Mouse (Mus musculus) limb, embryonic 13.5 days (tissue): ENCODE measurements around the gene Dqx1. TPM values are rescaled to one million over a fixed set of nuclear protein-coding genes. Genes with fewer than 3 reads are reported as not detected.

Experiments used
- ATAC-seq: fragments of 200-750 bp; cut with Nextera tagmentation; 2 replicates; pipeline ENCODE4 v1.8.0; 2017; ENCODE audit warnings: low read depth, moderate number of reproducible peaks, moderate TSS enrichment; ENCODE audit not compliant: low FRiP score
- H3K27ac ChIP-seq: fragments of 300-500 bp; sonication (generic); 2 replicates; pipeline ENCODE4 v1.5.1; 2015; ENCODE audit warnings: inconsistent platforms, mild to moderate bottlenecking, moderate library complexity
- H3K27me3 ChIP-seq: fragments of 300-500 bp; sonication (generic); 2 replicates; pipeline ENCODE4 v1.6.1; 2015; ENCODE audit warnings: mild to moderate bottlenecking, inconsistent platforms
- H3K36me3 ChIP-seq: fragments of 300-500 bp; sonication (generic); 2 replicates; pipeline ENCODE4 v1.6.1; 2015; ENCODE audit warnings: inconsistent platforms, mild to moderate bottlenecking, moderate library complexity
- H3K4me1 ChIP-seq: fragments of 300-500 bp; sonication (generic); 2 replicates; pipeline ENCODE4 v1.6.1; 2015; ENCODE audit warnings: inconsistent platforms
- H3K4me2 ChIP-seq: fragments of 300-500 bp; sonication (generic); replicated peaks from 2 replicates; pipeline ENCODE4 v1.6.1; 2015; ENCODE audit warnings: inconsistent platforms, mild to moderate bottlenecking, moderate library complexity
- H3K4me3 ChIP-seq: fragments of 300-500 bp; sonication (generic); 2 replicates; pipeline ENCODE4 v1.5.1; 2015; ENCODE audit warnings: moderate library complexity, mild to moderate bottlenecking, inconsistent platforms
- H3K9ac ChIP-seq: fragments of 300-500 bp; sonication (generic); 2 replicates; pipeline ENCODE4 v1.6.1; 2015; ENCODE audit warnings: mild to moderate bottlenecking, inconsistent platforms
- H3K9me3 ChIP-seq: fragments of 300-500 bp; sonication (generic); 2 replicates; pipeline ENCODE4 v1.6.1; 2016; ENCODE audit warnings: inconsistent platforms
- WGBS: fragments of 180-500 bp; shearing (Covaris S2); methylation state at CpG from one replicate; pipeline ENCODE4 v1.1.7; 2015; 5-methylcytosine and 5-hydroxymethylcytosine counted together
- polyA plus RNA-seq: library from polyadenylated mRNA; unstranded; fragments of >200 nt; fragmentation: Nextera tagmentation; extraction: Ambion mirVana; gene quantifications from 2 replicates; pipeline ENCODE4 v1.2.1, GENCODE M21; 2015

The Dqx1 gene
- polyA plus RNA-seq, 1 experiment from 2014 or later, result 0.87 TPM

- H3K9me3 ChIP-seq, result no peaks in the 10 kb centered on the region
- peak overlapping the region; percentile 64; the same call in 1 of the 2 replicates for H3K27ac ChIP-seq
- peak overlapping the region; percentile 76 for H3K9ac ChIP-seq
- peak; percentile 90 for ATAC-seq
- H3K36me3 ChIP-seq, result peaks cover 26% of the 10 kb centered on the region
- H3K4me1 ChIP-seq, result peaks cover 14% of the 10 kb centered on the region
- H3K4me3 ChIP-seq, result peak overlapping the region; percentile 77
- peaks cover 50% of the 10 kb centered on the region for H3K27me3 ChIP-seq
- WGBS, result under 1% methylated on average over 46 of the region's 46 CpGs
- H3K4me2 ChIP-seq, result peak overlapping the region; percentile 96
Measured at GRCm38 (mm10) chr6:83078324-83078858, 20.7 kb downstream of the Dqx1 start.

- ATAC-seq, result no peak
- peaks cover 27% of the 10 kb centered on the region for H3K4me1 ChIP-seq
- WGBS, result 97% methylated on average over 5 of the region's 5 CpGs
- H3K27me3 ChIP-seq, result peaks cover 50% of the 10 kb centered on the region
- H3K27ac ChIP-seq, result no peak overlapping the region
- H3K4me2 ChIP-seq, result no peak overlapping the region
- H3K9ac ChIP-seq, result no peak overlapping the region
- H3K4me3 ChIP-seq, result no peak overlapping the region
- peaks cover 26% of the 10 kb centered on the region for H3K36me3 ChIP-seq
- H3K9me3 ChIP-seq, result no peaks in the 10 kb centered on the region
Measured at GRCm38 (mm10) chr6:83080210-83080609, 22.6 kb downstream of the Dqx1 start.

- no peak overlapping the region for H3K4me2 ChIP-seq
- H3K9me3 ChIP-seq, result no peaks in the 10 kb centered on the region
- H3K27me3 ChIP-seq, result peaks cover 67% of the 10 kb centered on the region
- 24% methylated on average over 5 of the region's 5 CpGs for WGBS
- H3K4me1 ChIP-seq, result peaks cover 52% of the 10 kb centered on the region
- H3K4me3 ChIP-seq, result no peak overlapping the region
- no peak for ATAC-seq
- no peak overlapping the region for H3K9ac ChIP-seq
- H3K27ac ChIP-seq, result no peak overlapping the region
- peaks cover 26% of the 10 kb centered on the region for H3K36me3 ChIP-seq
Measured at GRCm38 (mm10) chr6:83083497-83083896, 25.9 kb downstream of the Dqx1 start.

- Histone ChIP-seq H3K9me3 (no peaks in the 10 kb centered on the region), H3K36me3 (peaks cover 26% of the 10 kb centered on the region), H3K4me2 (no peak overlapping the region), H3K27ac (no peak overlapping the region), H3K9ac (no peak overlapping the region), H3K4me3 (no peak overlapping the region), H3K27me3 (peaks cover 76% of the 10 kb centered on the region), H3K4me1 (peaks cover 44% of the 10 kb centered on the region)
- WGBS, result 3% methylated on average over 6 of the region's 6 CpGs
- no peak for ATAC-seq
Measured at GRCm38 (mm10) chr6:83084477-83084876, 26.8 kb downstream of the Dqx1 start.

- peaks cover 43% of the 10 kb centered on the region for H3K4me1 ChIP-seq
- H3K27ac ChIP-seq, result no peak within 1 kb of the TSS
- no peaks in the 10 kb centered on the region for H3K9me3 ChIP-seq
- H3K36me3 ChIP-seq, result peaks cover 13% of the 10 kb centered on the region
- H3K27me3 ChIP-seq, result peaks cover 95% of the 10 kb centered on the region
- peak within 1 kb of the TSS; percentile 54 for H3K9ac ChIP-seq
- no peak for ATAC-seq
- 2% methylated on average over 40 of the region's 42 CpGs for WGBS
- H3K4me2 ChIP-seq, result peak within 1 kb of the TSS; percentile 64
- H3K4me3 ChIP-seq, result peak within 1 kb of the TSS; percentile 37
Measured at GRCm38 (mm10) chr6:83086121-83087035, 28.7 kb downstream of the Dqx1 start, which contains the start of gene Lbx2. TSS of gene Lbx2 (plus strand) at chr6:83086367.

GRCm38 (mm10) chr6:83087205-83087925 is 29.7 kb downstream of the Dqx1 start:
- Histone ChIP-seq H3K27me3 (peaks cover 93% of the 10 kb centered on the region), H3K4me3 (peak overlapping the region; percentile 23), H3K9me3 (no peaks in the 10 kb centered on the region), H3K4me1 (peaks cover 43% of the 10 kb centered on the region), H3K4me2 (peak overlapping the region; percentile 52), H3K36me3 (peaks cover 4% of the 10 kb centered on the region), H3K9ac (peak overlapping the region; percentile 13), H3K27ac (no peak overlapping the region)
- no peak for ATAC-seq
- WGBS, result 2% methylated on average over 47 of the region's 47 CpGs

- WGBS, result 9% methylated on average over 9 of the region's 9 CpGs
- Histone ChIP-seq H3K4me1 (peaks cover 43% of the 10 kb centered on the region), H3K36me3 (no peaks in the 10 kb centered on the region), H3K9ac (peak overlapping the region; percentile 13), H3K4me3 (peak overlapping the region; percentile 23; the same call in 1 of the 2 replicates), H3K27me3 (peaks cover 92% of the 10 kb centered on the region), H3K27ac (no peak overlapping the region), H3K9me3 (no peaks in the 10 kb centered on the region), H3K4me2 (peak overlapping the region; percentile 52)
- ATAC-seq, result no peak
Measured at GRCm38 (mm10) chr6:83087926-83088260, 30.2 kb downstream of the Dqx1 start.

- Histone ChIP-seq H3K4me3 (no peak overlapping the region), H3K9me3 (0 out of 2 replicates have a peak, but pooled peaks cover 3% of the 10 kb centered on the region), H3K4me1 (peaks cover 8% of the 10 kb centered on the region), H3K27me3 (peaks cover 46% of the 10 kb centered on the region), H3K4me2 (no peak overlapping the region), H3K9ac (no peak overlapping the region), H3K27ac (no peak overlapping the region), H3K36me3 (no peaks in the 10 kb centered on the region)
- 38% methylated on average over 6 of the region's 6 CpGs for WGBS
- no peak for ATAC-seq
Measured at GRCm38 (mm10) chr6:83092416-83093127, 34.9 kb downstream of the Dqx1 start.

GRCm38 (mm10) chr6:83095968-83096367 is 38.3 kb downstream of the Dqx1 start:
- Histone ChIP-seq H3K9me3 (0 out of 2 replicates have a peak, but pooled peaks cover 3% of the 10 kb centered on the region), H3K4me2 (no peak overlapping the region), H3K27me3 (peaks cover 15% of the 10 kb centered on the region), H3K27ac (no peak overlapping the region), H3K9ac (no peak overlapping the region), H3K36me3 (no peaks in the 10 kb centered on the region), H3K4me3 (no peak overlapping the region), H3K4me1 (no peaks in the 10 kb centered on the region; the same call in 1 of the 2 replicates)
- WGBS, result 53% methylated on average over 6 of the region's 6 CpGs
- ATAC-seq, result no peak

- ATAC-seq, result no peak
- H3K27ac ChIP-seq, result no peak overlapping the region
- H3K9ac ChIP-seq, result no peak overlapping the region
- 53% methylated on average over 2 of the region's 2 CpGs for WGBS
- peaks cover 2% of the 10 kb centered on the region; the same call in 1 of the 2 replicates for H3K27me3 ChIP-seq
- H3K4me2 ChIP-seq, result no peak overlapping the region
- H3K4me3 ChIP-seq, result no peak overlapping the region
- 0 out of 2 replicates have a peak, but pooled peaks cover 3% of the 10 kb centered on the region for H3K9me3 ChIP-seq
- peaks cover 13% of the 10 kb centered on the region for H3K4me1 ChIP-seq
- H3K36me3 ChIP-seq, result no peaks in the 10 kb centered on the region
Measured at GRCm38 (mm10) chr6:83098411-83098810, 40.8 kb downstream of the Dqx1 start.

- Histone ChIP-seq H3K36me3 (0 out of 2 replicates have a peak, but pooled peaks cover 3% of the 10 kb centered on the region), H3K4me3 (peak within 1 kb of the TSS; percentile 77), H3K4me1 (peaks cover 15% of the 10 kb centered on the region), H3K4me2 (peak within 1 kb of the TSS; percentile 99), H3K27ac (peak within 1 kb of the TSS; percentile 83), H3K9ac (peak within 1 kb of the TSS; percentile 86), H3K27me3 (peaks cover 2% of the 10 kb centered on the region; the same call in 1 of the 2 replicates), H3K9me3 (no peaks in the 10 kb centered on the region)
- peak; percentile 89 for ATAC-seq
- WGBS, result under 1% methylated on average over 25 of the region's 25 CpGs
Measured at GRCm38 (mm10) chr6:83101316-83101687, 43.7 kb downstream of the Dqx1 start, which contains the start of the genes Ccdc142 and Gm42688. TSS of gene Ccdc142 (plus strand) at chr6:83101601. TSS of gene Gm42688 (plus strand) at chr6:83101617.
